In genomic region chr4:71624771-71625170, GRCm38 (mm10) we compare ENCODE assay signal across 15 mouse cellular contexts.
"Had no signal": no experiment of that assay in that cellular context is flagged by ENCODE, and none has a peak within 500 bp of the region (broad histone marks: within the 10 kb centered on the region; RNA-seq: fewer than 3 reads in every experiment).

No protein-coding gene starts in this region.

- ATAC-seq: midbrain, embryonic 15.5 days had no signal

- H3K27ac ChIP-seq: layer of hippocampus, adult 2 months; limb, embryonic 13.5 days; liver, embryonic 14.5 days; midbrain, embryonic 15.5 days; neural tube, embryonic 13.5 days; stomach, postnatal 0 days had no signal

- H3K27me3 ChIP-seq: limb, embryonic 13.5 days; midbrain, embryonic 15.5 days; neural tube, embryonic 13.5 days had no signal

- H3K4me3 ChIP-seq: layer of hippocampus, adult 2 months; limb, embryonic 13.5 days; midbrain, embryonic 15.5 days; neural tube, embryonic 13.5 days had no signal

- H3K36me3 ChIP-seq: limb, embryonic 13.5 days; midbrain, embryonic 15.5 days; neural tube, embryonic 13.5 days had no signal

- H3K4me1 ChIP-seq: midbrain, embryonic 15.5 days had no signal

- H3K9ac ChIP-seq: limb, embryonic 13.5 days; liver, embryonic 14.5 days; midbrain, embryonic 15.5 days; neural tube, embryonic 13.5 days had no signal

- DNase-seq: kidney, adult 2 months; kidney, postnatal 10 days; kidney, postnatal 4 days; left cerebral cortex, postnatal 4 days; lung, adult 2 months; lung, postnatal 10 days; lung, postnatal 4 days; thymus, postnatal 4 days had no signal

- H3K9me3 ChIP-seq: limb, embryonic 13.5 days; midbrain, embryonic 15.5 days; neural tube, embryonic 13.5 days had no signal

- H3K4me2 ChIP-seq: limb, embryonic 13.5 days; midbrain, embryonic 11.5 days; midbrain, embryonic 15.5 days; neural tube, embryonic 13.5 days had no signal
